Mouse (Mus musculus): ENCODE measurements around the gene Pbx1.

The Pbx1 gene

DNA sequence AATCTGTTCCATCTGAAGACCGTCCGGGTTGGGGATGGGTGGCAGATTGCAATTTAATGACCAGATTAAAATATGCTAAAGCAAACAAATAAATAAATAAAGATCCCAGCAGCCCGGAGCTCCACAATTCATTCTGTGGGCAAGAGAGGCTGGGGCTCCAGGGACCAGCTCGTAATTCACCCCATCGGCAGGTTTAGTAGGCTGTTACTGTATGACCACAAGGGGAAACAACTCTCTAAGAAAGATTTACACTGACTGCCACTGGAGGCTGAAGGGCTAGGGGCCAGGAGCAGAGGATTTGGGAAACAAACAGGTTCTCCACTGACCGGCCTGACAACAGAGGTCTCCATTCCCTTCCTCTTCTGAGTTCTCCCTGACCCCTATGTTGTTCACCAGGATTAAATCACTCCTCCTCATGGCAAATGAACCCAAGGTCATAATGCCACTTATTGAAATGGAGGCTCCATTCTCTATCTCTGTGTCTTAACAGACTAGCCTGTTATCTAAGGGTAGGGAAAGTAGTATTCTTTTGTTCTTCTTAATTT, 292.9 kb downstream of the Pbx1 start:
- no peak for DNase-seq

DNA sequence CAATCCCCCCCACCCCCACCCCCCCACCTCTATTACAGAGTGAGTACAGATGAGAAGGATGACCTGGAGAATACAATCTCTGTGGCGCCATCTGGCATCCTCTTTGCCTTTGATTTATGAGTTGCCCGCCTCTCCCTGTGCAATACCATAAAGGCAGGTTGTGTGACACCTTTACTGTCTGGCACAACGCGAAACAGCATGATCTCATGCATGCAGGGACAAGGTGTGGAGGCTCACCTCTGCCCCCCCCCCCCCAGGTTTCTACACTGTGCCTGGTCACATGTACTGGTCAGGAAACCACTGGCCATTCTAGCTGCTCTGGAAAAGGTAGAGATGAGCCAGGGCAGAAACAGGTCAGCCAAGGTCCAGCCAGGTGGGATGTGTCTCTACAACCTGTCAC, 293.4 kb downstream of the Pbx1 start:
- no peak for DNase-seq

DNA sequence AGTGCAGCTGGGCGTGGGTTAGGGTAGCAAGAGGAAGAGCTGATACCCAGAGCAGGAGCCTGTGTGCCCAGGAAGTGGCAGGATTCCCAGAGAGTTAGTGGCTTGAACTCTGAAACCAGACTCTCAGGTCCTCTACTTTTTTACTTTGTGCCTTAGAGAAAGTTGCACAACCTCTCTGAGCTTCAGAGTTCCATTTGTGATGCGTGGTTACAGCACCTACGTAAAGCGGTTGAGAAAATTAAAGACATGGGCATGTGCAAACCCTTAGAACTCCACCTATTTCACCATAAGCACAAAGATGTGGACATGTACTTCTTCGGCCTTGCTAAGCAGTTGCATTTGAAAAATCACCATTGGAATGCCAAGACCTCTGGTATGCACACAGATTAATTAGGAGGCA, 294.2 kb downstream of the Pbx1 start:
- no peak for DNase-seq

DNA sequence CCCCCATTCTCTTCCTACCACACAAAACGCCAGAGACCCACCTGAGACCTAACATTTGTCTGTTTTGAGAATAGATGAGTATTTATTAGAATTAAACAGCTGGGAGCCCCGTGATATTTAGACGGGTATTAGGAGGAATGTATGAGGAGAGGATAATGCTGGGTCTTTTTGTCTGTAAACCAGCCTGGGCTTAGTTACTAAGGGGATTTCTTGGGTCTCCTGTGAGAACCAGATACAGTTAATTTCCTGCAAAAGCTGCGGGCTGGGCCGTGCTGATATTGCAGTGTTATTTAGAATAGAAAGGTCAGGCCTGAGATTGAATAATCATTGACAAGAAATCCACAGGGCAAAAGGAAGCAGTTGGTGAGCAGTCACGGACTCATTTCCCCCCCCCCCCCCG, 296.5 kb downstream of the Pbx1 start:
- no peak for DNase-seq

DNA sequence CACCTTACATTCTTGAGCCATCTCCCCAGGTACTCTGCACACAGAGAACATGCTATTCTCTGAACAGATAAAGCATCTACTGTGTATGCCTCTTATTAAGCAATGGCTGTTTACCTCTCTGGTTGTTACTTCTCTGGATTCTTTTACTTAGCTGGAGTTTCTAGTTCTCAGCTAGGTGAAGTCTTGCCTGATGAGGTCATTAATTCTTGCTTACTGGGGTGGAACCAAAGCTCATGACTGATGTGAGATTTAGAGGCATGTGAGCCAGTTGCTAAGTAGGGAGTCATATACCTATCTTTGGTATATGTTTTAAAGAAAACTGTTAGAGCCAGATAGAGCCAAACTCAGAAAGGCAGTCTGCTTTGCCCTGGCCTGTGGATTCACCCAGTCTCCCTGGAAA, 298.4 kb downstream of the Pbx1 start:
- no peak for DNase-seq

DNA sequence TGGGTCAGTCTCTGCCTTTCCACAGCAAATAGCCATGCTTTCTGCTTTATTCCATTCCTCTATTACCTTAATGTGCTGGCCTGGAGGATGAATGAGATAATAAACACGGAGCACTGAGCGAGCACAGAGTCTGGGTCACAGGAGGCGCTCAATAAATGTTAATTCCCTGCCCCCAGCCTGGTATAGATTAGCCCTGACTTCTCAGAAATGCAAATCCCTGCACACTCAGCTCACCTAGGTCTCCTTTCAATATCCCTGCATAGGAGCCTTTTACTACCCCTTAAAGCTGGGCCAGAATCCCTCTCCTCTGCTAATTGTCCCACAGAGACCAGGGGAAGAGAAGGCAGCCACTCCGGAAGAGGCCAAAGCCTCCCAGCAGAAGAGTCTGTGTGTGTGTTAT, 304.1 kb downstream of the Pbx1 start:
- no peak for DNase-seq

DNA sequence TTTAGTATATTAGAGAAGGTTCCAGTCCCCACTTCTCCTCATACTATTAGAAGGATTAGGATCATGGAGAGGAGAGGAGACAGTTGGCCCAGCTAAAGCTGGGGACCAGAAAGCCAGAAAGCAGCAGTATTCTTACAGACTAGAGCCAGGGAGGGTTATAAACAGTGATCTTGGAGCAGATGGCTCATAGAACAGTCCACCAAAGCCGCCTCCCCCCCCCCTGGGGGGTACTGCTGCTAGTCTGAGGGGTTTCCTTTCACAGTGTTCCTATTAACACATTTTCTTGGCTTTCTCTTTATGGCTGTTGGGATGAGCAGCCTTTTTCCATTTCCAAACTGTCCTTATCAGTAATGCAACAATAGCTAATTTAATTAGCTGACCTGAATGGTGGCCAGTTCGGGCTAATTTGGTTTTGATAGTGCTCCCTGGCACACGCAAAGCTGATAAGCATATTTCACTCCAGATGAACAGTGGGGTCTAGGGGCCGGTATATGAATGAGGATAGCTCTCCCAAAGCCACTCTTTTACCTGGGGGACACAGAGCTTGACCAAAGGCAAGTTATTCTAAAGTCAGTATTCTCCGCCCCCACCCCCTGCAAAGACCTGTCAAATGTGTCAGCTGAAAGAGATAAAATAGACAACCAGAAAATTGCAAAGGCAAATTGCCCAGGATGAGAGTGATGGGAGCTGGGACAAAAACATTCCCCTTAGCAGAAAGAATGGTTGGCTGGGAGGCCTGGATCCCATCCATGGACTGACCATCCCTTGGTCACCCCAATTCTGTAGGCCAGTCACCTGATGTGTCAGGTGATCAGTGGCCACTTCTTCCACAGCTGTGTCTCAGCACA, 307.2 kb downstream of the Pbx1 start:
- DNase-seq = no peak

DNA sequence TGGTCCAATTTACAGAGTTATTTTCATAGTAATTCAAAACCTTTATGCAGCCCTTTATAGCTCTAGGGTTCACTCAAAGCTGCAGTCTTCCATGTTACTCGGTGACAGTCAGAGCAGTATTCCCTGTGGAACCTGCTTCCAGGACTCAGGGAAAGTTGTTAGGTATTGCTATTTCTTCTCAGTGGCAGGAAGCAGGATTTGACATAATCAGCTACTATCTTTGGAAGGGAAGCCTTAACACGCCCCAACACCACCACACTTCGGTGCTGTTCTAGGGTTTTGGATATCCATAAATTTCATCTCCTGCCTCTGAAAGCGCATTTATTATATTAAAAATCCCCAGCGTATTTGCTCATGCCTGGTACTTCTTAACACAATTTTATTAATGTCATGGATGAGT, 314.0 kb downstream of the Pbx1 start:
- no peak for DNase-seq

DNA sequence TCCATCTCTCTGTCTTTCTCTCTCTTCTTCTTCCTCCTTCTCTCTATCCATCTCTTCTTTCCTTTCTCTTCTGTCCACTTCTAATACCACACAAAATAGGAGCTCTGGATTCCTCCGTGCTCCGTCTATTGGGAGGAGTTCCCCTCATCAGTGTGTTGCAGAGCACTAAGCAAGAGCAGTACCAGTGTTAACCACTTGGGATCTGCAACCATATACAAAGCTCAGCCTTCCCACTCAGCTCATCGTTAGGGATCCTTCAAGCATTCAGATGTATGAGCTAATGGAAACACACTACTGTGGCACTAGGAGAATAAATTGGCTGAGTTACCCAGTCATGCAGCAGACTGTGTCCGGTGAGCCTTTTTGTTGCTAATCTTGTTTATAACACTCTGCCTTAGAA, 314.7 kb downstream of the Pbx1 start:
- no peak for DNase-seq

DNA sequence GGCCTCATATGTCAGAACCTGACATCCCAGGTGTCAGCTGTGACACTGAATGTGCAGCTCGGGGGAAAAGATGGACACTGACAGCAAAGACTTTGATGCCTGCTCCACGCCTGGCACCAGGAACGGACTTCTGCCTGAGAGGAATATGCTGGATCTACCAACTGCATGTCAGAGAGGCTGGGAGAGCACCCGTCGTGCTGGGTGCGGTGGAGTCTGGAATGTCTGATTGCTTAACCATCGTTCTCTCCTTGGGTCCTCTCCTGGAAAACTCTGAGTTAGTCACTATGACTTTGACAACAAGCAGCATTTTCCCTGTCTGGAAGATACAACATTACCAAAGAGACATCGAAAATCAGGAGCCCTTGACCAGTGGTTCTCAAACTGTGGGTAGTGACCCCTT, 322.3 kb downstream of the Pbx1 start:
- no peak for DNase-seq

DNA sequence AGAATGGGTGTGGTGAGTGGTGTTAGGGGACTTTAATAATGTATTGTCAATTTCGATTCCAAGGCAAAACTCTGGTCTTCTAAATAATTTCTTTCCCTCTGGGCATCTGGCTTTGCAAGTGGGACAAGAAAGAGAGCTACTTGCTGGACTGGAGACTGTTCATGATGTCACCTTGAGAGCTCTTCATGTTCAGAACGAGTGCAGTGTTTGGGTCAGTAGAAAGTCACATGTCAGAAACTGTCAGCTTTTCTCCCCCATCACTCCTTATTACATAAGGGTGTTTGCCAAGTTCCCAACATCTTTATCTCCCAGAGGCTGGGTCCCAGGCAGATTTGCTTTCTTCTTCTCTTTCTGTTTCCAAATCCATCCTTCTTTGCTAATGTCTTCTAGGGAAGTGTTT, 328.2 kb downstream of the Pbx1 start:
- DNase-seq = no peak

DNA sequence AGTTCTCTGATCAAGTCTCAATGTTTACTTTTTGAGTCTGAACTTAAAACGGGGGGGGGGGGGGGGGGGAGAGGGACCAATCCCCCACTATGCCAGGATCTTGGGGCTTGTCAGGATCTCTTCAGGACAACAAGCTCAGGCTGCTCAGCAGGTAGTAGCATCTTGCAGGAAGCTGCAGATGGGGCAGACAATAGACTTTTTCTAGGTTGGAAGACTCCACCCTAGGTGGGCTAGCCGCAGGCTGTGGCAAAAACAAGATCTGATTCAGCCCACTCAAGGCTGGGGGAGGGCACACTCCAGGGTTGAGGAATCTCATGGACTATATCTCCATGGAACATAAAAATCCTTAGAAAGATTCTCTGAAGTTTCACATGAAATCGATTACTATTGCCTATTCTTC, 330.6 kb downstream of the Pbx1 start:
- no peak for DNase-seq

DNA sequence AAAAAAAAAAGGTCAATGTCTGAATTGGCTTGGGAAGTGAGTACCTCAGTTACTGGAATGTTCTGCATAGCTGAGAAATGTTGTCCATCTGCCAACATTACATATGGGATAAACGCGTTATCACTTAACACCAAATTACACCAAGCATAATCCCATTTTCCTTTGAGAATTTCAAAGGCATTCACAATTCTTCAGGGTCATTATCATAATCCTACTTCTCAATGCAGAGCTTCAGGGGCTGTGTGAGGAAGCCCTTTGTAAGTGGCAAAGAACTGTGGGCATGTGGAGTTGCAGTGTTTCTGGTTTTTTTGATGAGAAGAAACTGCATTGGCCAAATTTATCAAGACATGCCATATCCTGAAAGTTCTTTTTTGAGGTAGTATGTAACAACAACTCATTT, 333.3 kb downstream of the Pbx1 start:
- no peak for DNase-seq

DNA sequence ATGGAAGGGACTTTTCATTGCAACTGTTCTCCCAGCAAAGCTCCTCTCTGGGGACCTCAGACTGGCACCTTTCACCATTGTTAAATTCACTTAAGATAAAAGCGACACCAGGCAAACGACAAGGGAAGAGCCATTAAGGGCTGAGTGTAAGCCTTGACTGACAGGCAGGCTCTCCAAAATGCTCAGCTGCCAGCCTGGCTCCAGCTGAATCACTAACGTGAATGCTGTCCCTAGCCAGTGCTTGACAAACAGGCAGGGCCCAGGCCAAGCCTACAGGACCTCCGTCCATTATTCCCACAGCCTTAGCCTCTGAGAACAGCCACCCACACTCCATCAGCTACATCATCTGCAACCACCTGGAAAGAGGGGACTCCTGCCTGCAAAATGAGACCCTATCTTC, 337.4 kb downstream of the Pbx1 start:
- no peak for DNase-seq

DNA sequence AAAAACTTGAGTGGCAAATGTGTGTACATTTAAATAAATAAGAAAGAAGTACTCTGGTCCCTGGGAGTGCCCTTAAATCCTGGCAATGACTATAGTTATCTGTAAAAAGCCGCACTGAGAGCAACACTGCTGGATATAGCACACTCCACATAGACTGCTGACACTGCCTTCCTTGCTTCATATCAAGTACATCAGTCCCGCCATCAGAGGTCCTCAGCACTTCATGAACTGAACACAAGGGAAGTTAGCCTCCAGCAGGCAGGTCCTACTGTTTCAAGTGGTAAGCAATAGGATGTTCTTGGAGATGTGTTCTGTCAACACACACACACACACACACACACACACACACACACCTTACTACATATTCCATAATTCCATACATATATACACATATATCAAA, 339.0 kb downstream of the Pbx1 start:
- no peak for DNase-seq

DNA sequence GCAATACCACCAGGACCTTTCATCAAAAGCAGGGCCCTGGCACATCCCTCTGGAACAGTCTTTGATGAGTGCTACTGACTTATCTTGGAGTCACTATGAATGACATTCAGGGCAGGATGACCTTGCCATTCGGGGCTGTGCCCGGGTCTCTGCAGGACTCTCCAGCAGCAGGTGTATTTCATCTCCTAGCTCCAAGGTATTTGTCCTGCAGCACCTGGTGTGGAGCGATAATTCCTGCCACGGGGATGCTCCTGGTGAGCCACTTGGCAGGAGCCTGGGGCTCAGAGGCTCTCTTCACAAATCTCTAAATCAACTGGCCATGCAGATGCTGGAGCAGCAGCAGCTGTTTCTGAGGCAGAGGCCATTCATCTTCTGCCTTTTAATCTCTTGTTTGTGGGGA, 340.4 kb downstream of the Pbx1 start:
- DNase-seq = no peak

DNA sequence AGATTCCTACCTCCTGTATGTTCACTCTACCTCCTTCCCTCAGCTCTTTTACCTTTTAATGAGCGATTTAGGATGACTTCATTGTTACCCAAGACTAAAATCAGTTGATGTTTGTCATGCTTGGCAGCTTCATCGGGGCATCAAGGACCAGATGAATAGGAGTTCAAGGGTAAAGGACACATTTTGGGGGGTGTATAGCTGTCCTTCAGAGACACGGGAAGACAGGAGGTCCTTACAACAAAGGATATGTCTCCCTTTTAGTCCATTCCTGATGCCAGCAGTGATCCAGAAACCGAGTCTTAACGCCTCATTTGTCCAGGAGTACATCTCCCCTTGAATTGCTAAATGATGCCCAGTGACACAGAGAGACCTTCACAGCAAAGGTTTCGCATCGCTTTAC, 343.4 kb downstream of the Pbx1 start:
- DNase-seq = no peak

DNA sequence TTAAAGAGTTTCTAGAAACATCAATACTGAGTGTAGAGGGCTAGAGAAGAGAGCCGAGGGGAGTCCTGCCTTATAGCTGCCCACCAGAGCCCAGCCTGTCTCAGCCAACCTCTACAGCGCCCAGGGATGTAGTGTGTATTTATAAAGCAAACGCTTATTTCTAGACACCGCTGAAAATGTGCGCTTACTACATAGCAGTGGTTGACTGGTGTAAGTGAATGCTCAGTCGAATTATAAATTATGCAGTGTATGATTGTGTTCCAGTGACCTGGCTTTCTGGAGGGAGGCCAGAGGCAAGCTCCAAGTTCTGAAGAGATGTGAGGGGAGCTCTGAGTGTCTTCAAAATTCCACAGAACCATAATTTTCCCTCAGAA, 352.7 kb downstream of the Pbx1 start:
- no peak for DNase-seq

DNA sequence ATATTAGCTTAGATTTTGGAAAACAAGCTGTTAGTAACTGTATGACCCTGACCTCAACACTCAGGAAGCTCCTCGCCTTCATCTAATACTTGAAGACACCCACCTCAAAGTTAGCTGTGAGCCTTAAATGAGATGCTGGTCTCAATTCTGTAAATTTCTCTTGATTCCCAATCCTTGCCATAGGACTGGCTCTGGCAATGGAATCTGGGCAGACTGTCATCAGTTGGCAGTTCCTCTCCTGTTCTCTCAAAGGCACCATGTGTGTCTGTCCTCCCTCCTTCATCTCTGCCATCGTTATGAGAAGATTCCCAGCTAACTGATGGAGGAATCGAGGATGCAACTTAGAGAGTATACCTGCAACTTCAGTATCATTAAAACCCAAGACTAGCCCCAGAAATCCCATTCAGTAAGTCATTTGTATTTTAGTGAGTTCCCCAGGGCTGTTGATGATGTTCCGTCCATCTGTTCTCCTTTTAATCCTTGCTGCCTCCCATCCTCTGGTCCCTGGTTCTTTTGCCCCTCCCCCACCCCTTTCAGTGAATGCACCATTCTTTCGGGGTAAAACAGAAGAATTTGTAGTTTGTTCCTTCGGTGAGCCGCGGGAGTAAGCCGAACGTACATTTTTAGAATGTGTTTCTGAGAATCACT, 353.2 kb downstream of the Pbx1 start:
- no peak for DNase-seq

DNA sequence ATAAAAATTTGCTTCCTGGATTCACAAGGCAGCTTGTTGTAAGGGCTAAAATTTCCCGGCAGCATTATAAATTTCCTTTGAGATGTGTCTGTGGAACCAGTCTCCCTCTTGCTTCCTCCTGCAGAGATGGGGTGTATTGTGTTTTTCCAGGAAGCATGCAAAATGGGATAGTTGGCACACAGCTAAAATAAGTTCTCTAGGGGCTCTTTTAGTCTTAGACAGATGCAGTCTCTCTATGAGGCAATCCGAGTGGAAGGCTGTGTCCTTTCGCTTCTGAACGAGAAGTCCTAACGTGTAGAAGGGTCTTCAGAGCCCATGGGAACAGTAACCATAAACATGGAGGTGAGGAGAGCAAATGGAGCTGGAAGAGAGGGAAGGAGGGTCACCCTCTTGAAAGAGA, 360.1 kb downstream of the Pbx1 start:
- DNase-seq = no peak

DNA sequence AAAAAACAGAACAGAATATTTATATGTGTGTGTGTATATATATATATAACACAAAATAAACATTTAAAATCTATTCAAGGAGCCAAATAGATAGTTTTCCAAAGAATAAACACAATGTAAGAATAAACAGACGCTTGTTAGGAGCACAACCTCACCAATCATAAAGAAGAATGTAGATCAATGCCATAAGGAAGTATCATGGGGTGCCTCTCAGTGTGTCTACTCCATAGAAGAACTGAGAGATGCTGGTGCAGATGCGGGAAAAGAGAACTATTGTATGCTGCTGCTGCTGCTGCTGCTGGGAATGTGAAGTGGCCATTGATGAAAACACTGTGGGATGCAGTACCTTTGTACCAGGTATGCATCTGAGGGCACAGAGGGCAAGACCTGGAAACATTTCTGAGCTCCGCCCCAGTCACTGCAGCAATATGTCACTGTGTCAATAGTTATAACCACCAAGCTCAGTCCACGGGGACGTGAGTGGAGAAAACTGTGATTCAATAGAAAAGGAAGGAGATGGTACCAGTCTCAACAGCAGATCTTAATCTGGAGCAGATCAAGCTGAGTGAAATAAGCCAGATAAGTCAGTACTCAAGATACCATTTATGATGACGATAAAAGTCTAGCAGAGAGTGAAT, 361.7 kb downstream of the Pbx1 start:
- no peak for DNase-seq

DNA sequence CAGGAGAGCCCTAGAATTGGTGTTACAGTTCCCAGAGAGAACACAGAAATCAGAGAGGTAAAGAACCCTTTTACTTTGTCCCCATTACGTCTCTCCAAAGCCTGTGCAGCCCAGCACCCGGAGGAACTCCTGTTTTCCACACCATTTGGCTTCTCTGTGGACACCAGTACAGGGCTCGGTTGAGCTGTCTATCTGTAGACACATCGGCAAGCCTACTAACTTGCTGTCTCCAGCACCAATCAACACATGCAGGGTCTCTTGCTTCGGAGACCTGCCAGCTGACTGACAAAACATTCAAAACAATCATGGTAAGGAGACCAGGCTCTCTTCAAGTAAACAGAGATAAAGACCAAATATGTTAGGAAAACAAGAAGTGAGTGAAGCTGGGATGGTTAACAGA, 362.3 kb downstream of the Pbx1 start:
- no peak for DNase-seq
